Mouse (Mus musculus) heart, adult 2 months (tissue): ENCODE results near the gene 1810024B03Rik. TPM values are rescaled to one million over a fixed set of nuclear protein-coding genes. Genes with fewer than 3 reads are reported as not detected.
A peak's percentile ranks its signal among the peaks of the same experiment; 100 is the strongest.

ENCODE experiments used
- DNase-seq, 2 experiments: peaks; one replicate each; pipeline ENCODE4 v3.0.0; 2021
- H3K27ac ChIP-seq: fragments of 200-600 bp; 2 replicates; pipeline ENCODE4 v1.8.1; 2022
- H3K27me3 ChIP-seq: fragments of 200-500 bp; 2 replicates; pipeline ENCODE4 v1.6.1; 2012; ENCODE audit warnings: mild to moderate bottlenecking, low read length, inconsistent platforms, mixed read lengths; ENCODE audit not compliant: control insufficient read depth, insufficient read depth
- H3K36me3 ChIP-seq: fragments of 200-500 bp; 2 replicates; pipeline ENCODE4 v1.6.1; 2012; ENCODE audit warnings: low read length, inconsistent platforms; ENCODE audit not compliant: control insufficient read depth, insufficient read depth
- H3K4me1 ChIP-seq: fragments of 200-500 bp; 2 replicates; pipeline ENCODE4 v1.6.1; 2011; ENCODE audit warnings: low read length; ENCODE audit not compliant: control insufficient read depth, insufficient read depth
- H3K4me3 ChIP-seq: fragments of 200-600 bp; 2 replicates; pipeline ENCODE4 v1.8.1; 2022
- H3K79me2 ChIP-seq: fragments of 200-500 bp; replicated peaks from 2 replicates; pipeline ENCODE4 v1.6.1; 2012; ENCODE audit warnings: mild to moderate bottlenecking, inconsistent platforms, low read length, moderate library complexity, mixed read lengths; ENCODE audit not compliant: control insufficient read depth, insufficient read depth
- H3K9ac ChIP-seq: fragments of 200-500 bp; 2 replicates; pipeline ENCODE4 v1.6.1; 2012; ENCODE audit warnings: low read depth, mild to moderate bottlenecking, control low read depth, inconsistent platforms, low read length, mixed read lengths
- CTCF ChIP-seq: fragments of 200-600 bp; IDR thresholded peaks from 2 replicates; pipeline ENCODE4 v1.8.1; 2022; ENCODE audit warnings: antibody characterized with exemption, mild to moderate bottlenecking, moderate library complexity
- EP300 ChIP-seq: fragments of 200-500 bp; IDR thresholded peaks from 2 replicates; pipeline ENCODE4 v1.6.1; 2011; ENCODE audit warnings: low read depth, low read length, control low read depth; ENCODE audit not compliant: insufficient read depth
- POLR2A ChIP-seq: fragments of 200-500 bp; IDR thresholded peaks from 2 replicates; pipeline ENCODE4 v1.6.1; 2011; ENCODE audit warnings: mild to moderate bottlenecking, low read depth, low read length, control low read depth; ENCODE audit not compliant: insufficient read depth
- whole genome bisulfite sequencing: fragments of 180-500 bp; shearing (Covaris S2); methylation state at CpG from one replicate; pipeline ENCODE4 v1.1.7; 2018; 5-methylcytosine and 5-hydroxymethylcytosine counted together
- intact Hi-C: fragments of 180-260 bp; cut with DNase I; formaldehyde crosslinking; loops from one replicate; pipeline ENCODE4 v1.15.1; 2025
- long read RNA-seq: library from polyadenylated mRNA; stranded (forward); transcript quantifications from one replicate; pipeline ENCODE4 v2.0.0, GENCODE M21; 2021
- polyA plus RNA-seq: library from polyadenylated mRNA; depleted of rRNA; stranded (reverse); fragments of >200 nt; gene quantifications from 2 replicates; pipeline ENCODE4 v1.2.3, GENCODE M21; 2012; rRNA removed
- total RNA-seq, 2 experiments: library from RNA; stranded (reverse); gene quantifications; 2 replicates each; pipeline ENCODE4 v1.2.3; 2021

1810024B03Rik gene
- total RNA-seq (under 1 TPM; 0.36 to 0.60 TPM), polyA plus RNA-seq (0.94 TPM in 2 replicates)
- long read RNA-seq: 0 reads

DNA sequence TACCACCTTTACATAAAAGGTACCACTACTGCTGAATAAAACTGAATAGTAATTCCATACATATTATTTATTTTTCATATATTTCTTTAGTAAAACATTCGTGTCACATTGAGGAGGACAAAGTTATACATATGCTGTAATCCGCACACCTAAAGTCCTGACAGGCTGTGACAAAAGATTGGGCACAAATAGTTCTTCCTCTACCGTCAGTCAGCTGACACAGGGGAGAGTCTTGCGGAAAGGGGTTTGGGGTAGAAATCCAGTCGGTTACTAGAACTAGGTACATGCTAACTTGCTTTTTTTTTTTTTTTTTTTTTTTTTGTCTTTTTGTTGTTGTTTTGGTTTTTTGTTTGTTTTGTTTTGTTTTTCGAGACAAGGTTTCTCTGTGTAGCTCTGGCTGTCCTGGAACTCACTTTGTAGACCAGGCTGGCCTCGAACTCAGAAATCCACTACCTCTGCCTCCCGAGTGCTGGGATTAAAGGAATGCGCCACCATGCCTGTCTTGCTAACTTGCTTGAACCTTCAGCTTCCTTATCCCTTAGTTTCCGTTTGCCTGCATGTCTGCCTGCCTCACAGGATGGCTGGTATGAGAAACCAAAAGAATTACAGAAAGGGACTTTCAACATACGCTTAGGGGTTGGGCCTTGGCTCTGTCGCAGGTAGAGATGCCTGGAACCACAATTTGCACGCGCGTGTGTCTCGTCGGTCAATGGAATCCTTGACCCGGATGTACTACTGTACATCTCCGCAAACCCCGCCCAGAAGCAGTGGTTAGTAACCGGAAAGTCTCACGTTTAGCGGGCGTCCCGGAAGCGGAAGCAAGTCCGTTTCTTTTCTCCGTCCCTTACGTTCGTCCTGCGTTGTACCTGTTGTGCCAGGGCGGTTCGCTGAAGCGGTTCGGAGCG lies at the start of gene 1810024B03Rik, which contains the start of gene Snrnp200:
Gene 1810024B03Rik, minus strand, starts transcription at position 734 of the 905 bp plus-strand sequence.
Gene Snrnp200, plus strand, starts transcription at position 840 of the 905 bp plus-strand sequence.
- Histone ChIP-seq H3K79me2 (peaks cover 2% of the 10 kb centered on the region), H3K27me3 (no peaks in the 10 kb centered on the region), H3K4me3 (peak within 1 kb of the TSS; percentile 86), H3K27ac (peak within 1 kb of the TSS; percentile 87), H3K36me3 (peaks cover 7% of the 10 kb centered on the region), H3K4me1 (peaks cover 4% of the 10 kb centered on the region), H3K9ac (peak within 1 kb of the TSS; percentile 86)
- intact Hi-C loops: loop anchor here (1.0 to 10.0 kb wide), 6 partner anchors 25 to 273 kb away; partner anchors contain the start of genes Ap4e1, Blvra, Ciao1 and Sppl2a
- 9% methylated on average over 36 of the region's 36 CpGs for WGBS
- DNase-seq: peak; percentile 92 to 94
- TF ChIP-seq CTCF: no peak
- TF ChIP-seq EP300: 0 out of 2 replicates have a peak, but pooled peaks have one; percentile 56
- peak; percentile 89 for TF ChIP-seq POLR2A

DNA sequence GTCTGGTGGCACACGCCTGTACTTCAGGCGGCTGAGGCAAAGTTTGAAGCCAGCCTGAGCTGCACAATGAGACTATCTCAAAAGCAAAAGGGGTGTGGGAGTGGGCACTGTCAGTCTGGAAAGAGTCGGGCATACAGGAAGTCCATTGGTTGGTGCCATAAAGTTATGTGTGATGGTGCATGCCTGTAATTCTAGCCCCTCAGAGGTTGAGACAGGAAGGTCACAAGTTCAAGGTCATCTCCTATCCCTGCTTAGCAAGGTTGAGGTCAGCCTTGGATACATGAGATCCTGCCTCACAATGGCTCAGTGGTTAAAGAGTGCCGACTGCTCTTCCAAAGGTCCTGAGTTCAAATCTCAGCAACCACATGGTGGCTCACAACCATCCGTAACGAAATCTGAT lies 47.2 kb upstream of the 1810024B03Rik start:
- intact Hi-C loops: loop anchor here (10.0 kb wide), 1 partner anchor 330 kb away; the partner anchor contains the start of genes Mrps5 and Zfp661
- TF ChIP-seq POLR2A (no peak), EP300 (no peak), CTCF (no peak)
- H3K4me3 ChIP-seq: no peak overlapping the region
- WGBS: 76% methylated on average over 6 of the region's 6 CpGs
- H3K27ac ChIP-seq: no peak overlapping the region
- H3K4me1 ChIP-seq: peaks cover 19% of the 10 kb centered on the region
- H3K79me2 ChIP-seq: no peaks in the 10 kb centered on the region; the same call in 1 of the 2 replicates
- no peak overlapping the region for H3K9ac ChIP-seq
- DNase-seq: no peak
- no peaks in the 10 kb centered on the region for H3K27me3 ChIP-seq
- H3K36me3 ChIP-seq: peaks cover 30% of the 10 kb centered on the region

DNA sequence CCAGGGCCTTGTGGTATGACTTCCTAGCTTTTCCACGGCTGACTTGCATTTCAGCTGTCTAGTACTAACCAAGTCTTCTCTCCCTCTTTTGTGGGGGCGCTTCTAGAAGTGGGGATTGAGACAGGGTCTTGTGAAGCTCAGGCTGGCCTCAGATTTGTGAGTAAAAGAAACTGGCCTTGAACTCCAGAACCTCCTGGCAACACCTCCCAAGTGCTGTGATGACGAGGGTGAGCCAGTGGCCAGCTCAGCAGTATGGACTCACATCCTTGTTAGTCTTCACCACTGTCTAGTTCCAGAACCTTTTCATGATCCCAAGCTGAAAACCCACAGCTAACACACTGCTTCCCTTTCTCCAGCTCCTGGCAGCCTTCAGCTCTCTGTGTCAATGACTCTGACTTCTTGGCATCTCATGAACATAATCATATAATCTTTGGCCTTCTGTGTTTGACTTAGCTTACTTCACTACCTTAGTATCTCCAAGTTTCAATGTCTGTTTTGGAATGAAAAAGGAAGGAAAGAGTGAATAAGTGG lies 46.6 kb upstream of the 1810024B03Rik start:
- no peaks in the 10 kb centered on the region for H3K27me3 ChIP-seq
- H3K4me3 ChIP-seq: no peak overlapping the region
- no peak overlapping the region for H3K9ac ChIP-seq
- 87% methylated on average over 3 of the region's 3 CpGs for WGBS
- TF ChIP-seq EP300 (no peak), POLR2A (no peak)
- peaks cover 19% of the 10 kb centered on the region for H3K4me1 ChIP-seq
- H3K27ac ChIP-seq: no peak overlapping the region
- intact Hi-C loops: loop anchor here (10.0 kb wide), 1 partner anchor 330 kb away; the partner anchor contains the start of genes Mrps5 and Zfp661
- no peak for DNase-seq
- H3K36me3 ChIP-seq: peaks cover 28% of the 10 kb centered on the region
- H3K79me2 ChIP-seq: peaks cover 2% of the 10 kb centered on the region; the same call in 1 of the 2 replicates

DNA sequence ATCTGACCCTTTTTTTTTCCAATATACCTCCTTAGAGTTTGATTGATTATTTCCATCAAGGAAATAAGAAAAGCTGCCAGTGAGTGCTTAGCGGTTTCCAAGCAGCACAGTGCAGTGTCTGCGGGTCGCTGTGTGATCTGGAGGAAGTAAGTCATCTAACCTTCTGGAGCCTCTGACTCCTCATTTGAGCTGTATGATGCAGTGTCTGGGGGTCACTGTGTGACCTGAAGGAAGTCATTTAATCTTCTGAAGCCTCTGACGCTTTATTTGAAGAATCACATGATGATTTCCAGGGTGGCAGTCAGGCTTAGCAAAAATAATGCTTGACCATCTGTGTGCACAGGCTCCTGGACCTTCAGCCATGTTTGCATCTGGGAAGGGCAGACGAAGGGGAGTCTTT lies 44.7 kb upstream of the 1810024B03Rik start:
- Histone ChIP-seq H3K79me2 (peaks cover 4% of the 10 kb centered on the region; the same call in 1 of the 2 replicates), H3K27ac (peak overlapping the region; percentile 15; the same call in 1 of the 2 replicates), H3K4me3 (no peak overlapping the region), H3K9ac (no peak overlapping the region), H3K27me3 (no peaks in the 10 kb centered on the region), H3K4me1 (peaks cover 12% of the 10 kb centered on the region), H3K36me3 (peaks cover 21% of the 10 kb centered on the region)
- TF ChIP-seq POLR2A: no peak
- TF ChIP-seq EP300: no peak
- TF ChIP-seq CTCF: no peak
- 61% methylated on average over 5 of the region's 5 CpGs for WGBS
- DNase-seq: no peak
- intact Hi-C loops: loop anchor here (2.0 to 10.0 kb wide), 2 partner anchors 16 to 332 kb away; partner anchors contain the start of genes Mrps5 and Zfp661

DNA sequence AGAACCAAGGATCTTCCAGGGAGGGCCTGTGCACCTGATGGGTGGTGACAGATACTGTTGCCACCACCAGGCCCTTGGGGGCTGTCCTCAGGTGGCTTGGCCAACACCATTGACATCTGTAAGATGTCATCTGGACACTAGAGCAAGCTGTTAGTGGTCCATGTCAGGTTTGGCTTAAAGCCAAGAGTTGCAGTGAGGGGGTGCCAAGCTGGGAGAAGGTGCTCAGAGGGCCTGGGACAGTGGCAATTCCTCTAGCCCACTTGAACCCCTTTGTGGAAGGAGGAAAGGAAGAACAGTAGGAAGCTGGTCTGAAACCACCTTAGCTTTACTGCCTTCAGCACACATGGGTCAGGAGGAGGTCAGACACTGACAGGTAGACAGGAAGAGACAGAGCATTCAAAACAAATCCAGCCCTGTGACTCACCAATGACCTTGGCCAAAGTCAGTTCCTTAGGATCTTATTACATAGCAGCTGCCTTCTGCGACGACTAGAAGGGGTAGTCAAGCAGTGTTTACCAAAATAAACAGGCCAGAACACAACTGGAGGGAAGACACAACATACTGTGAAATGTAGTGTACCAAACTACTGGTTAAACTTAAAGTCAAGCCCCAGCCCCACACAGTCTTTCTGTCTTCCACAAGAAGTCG lies 43.9 kb upstream of the 1810024B03Rik start:
- WGBS: 26% methylated on average over 3 of the region's 3 CpGs
- Histone ChIP-seq H3K79me2 (peaks cover 4% of the 10 kb centered on the region; the same call in 1 of the 2 replicates), H3K36me3 (peaks cover 21% of the 10 kb centered on the region), H3K4me1 (peaks cover 12% of the 10 kb centered on the region), H3K27ac (peak overlapping the region; percentile 15), H3K27me3 (no peaks in the 10 kb centered on the region), H3K9ac (no peak overlapping the region), H3K4me3 (no peak overlapping the region)
- TF ChIP-seq EP300 (no peak), POLR2A (no peak), CTCF (no peak)
- DNase-seq: no peak
- intact Hi-C loops: loop anchor here (2.0 to 10.0 kb wide), 2 partner anchors 17 to 333 kb away; partner anchors contain the start of genes Mrps5 and Zfp661
